Mouse (Mus musculus) A20 (cell line): Measurements from ENCODE around the gene Ppm1l.
A peak's percentile ranks its signal among the peaks of the same experiment; 100 is the strongest.

ENCODE experiments used
- DNase-seq: peaks from one replicate; pipeline ENCODE4 v3.0.0-alpha.2; 2011; ENCODE audit warnings: low read depth, low spot score

Ppm1l gene

GRCm38 (mm10) chr3:69316391-69317195, at the start of gene Ppm1l:
TSS of gene Ppm1l (plus strand) at chr3:69316861.
- peak; percentile 98 for DNase-seq

- no peak for DNase-seq
These were observed 44.8 kb upstream of the Ppm1l start for GRCm38 (mm10) chr3:69271812-69272211.

- DNase-seq = no peak
These were observed 42.5 kb upstream of the Ppm1l start for GRCm38 (mm10) chr3:69274018-69274663.

- no peak for DNase-seq
These were observed 41.9 kb upstream of the Ppm1l start for GRCm38 (mm10) chr3:69274664-69275312.

GRCm38 (mm10) chr3:69278648-69279047, 38.0 kb upstream of the Ppm1l start:
- no peak for DNase-seq

- DNase-seq = no peak
These were observed 34.3 kb upstream of the Ppm1l start for GRCm38 (mm10) chr3:69282406-69282805.

GRCm38 (mm10) chr3:69283085-69283847, 33.4 kb upstream of the Ppm1l start:
- no peak for DNase-seq

- peak; percentile 58 for DNase-seq
These were observed 26.8 kb upstream of the Ppm1l start for GRCm38 (mm10) chr3:69289833-69290232.

GRCm38 (mm10) chr3:69290294-69290693, 26.4 kb upstream of the Ppm1l start:
- DNase-seq = no peak

GRCm38 (mm10) chr3:69290844-69291243, 25.8 kb upstream of the Ppm1l start:
- no peak for DNase-seq

GRCm38 (mm10) chr3:69292628-69293027, 24.0 kb upstream of the Ppm1l start:
- DNase-seq = no peak

- DNase-seq = no peak
These were observed 20.4 kb upstream of the Ppm1l start for GRCm38 (mm10) chr3:69296270-69296669.

- DNase-seq = no peak
These were observed 16.5 kb upstream of the Ppm1l start for GRCm38 (mm10) chr3:69300121-69300520.

GRCm38 (mm10) chr3:69315810-69316390, 761 bp upstream of the Ppm1l start:
- no peak for DNase-seq

- no peak for DNase-seq
These were observed 827 bp downstream of the Ppm1l start for GRCm38 (mm10) chr3:69317251-69318125.

- no peak for DNase-seq
These were observed 1.7 kb downstream of the Ppm1l start for GRCm38 (mm10) chr3:69318131-69318951.

GRCm38 (mm10) chr3:69319061-69319720, 2.5 kb downstream of the Ppm1l start:
- DNase-seq = no peak

GRCm38 (mm10) chr3:69323982-69324381, 7.3 kb downstream of the Ppm1l start:
- DNase-seq = no peak

- DNase-seq = no peak
These were observed 13.2 kb downstream of the Ppm1l start for GRCm38 (mm10) chr3:69329910-69330309.
